Mouse (Mus musculus): ENCODE data around the gene Cmtm1.
"Not testable (repeated sequence)": the region's sequence is repeated elsewhere in the genome, so short reads cannot be mapped to it uniquely, and the experiment has no call there.

The Cmtm1 gene

GRCm38 (mm10) chr8:104321267-104321666, 11.3 kb upstream of the Cmtm1 start, which contains the start of gene Gm11020:
TSS of gene Gm11020 (plus strand) at chr8:104321567.
- not testable (repeated sequence) for DNase-seq (ENCODE audit: low spot score in 2 of 2)

GRCm38 (mm10) chr8:104313311-104313710, 3.4 kb upstream of the Cmtm1 start:
- DNase-seq (ENCODE audit: low spot score in 2 of 2): no peak

- not testable (repeated sequence) for DNase-seq (ENCODE audit: low spot score in 2 of 2)
These were observed 2.1 kb upstream of the Cmtm1 start for GRCm38 (mm10) chr8:104312023-104312422.

- DNase-seq (ENCODE audit: low spot score in 2 of 2): not testable (repeated sequence)
These were observed 1.6 kb downstream of the Cmtm1 start for GRCm38 (mm10) chr8:104308341-104308740.

- DNase-seq (ENCODE audit: low spot score in 2 of 2): no peak
These were observed 5.0 kb downstream of the Cmtm1 start for GRCm38 (mm10) chr8:104304962-104305361.

GRCm38 (mm10) chr8:104302536-104302935, 7.4 kb downstream of the Cmtm1 start:
- DNase-seq (ENCODE audit: low spot score in 2 of 2): not testable (repeated sequence)

- DNase-seq (ENCODE audit: low spot score in 2 of 2): not testable (repeated sequence)
These were observed 8.4 kb downstream of the Cmtm1 start for GRCm38 (mm10) chr8:104301577-104301976.

GRCm38 (mm10) chr8:104294396-104294795, 15.5 kb downstream of the Cmtm1 start:
- DNase-seq (ENCODE audit: low spot score in 2 of 2): no peak

GRCm38 (mm10) chr8:104293081-104293480, 16.9 kb downstream of the Cmtm1 start, which contains the start of gene Cmtm2a:
TSS of gene Cmtm2a (minus strand) at chr8:104293181.
- DNase-seq (ENCODE audit: low spot score in 2 of 2): not testable (repeated sequence)

GRCm38 (mm10) chr8:104268937-104269440, 41.0 kb downstream of the Cmtm1 start:
- DNase-seq (ENCODE audit: low spot score in 2 of 2): no peak

- no peak for DNase-seq (ENCODE audit: low spot score in 2 of 2)
These were observed 41.6 kb downstream of the Cmtm1 start for GRCm38 (mm10) chr8:104268368-104268767.

GRCm38 (mm10) chr8:104264271-104264935, 45.5 kb downstream of the Cmtm1 start:
- not testable (repeated sequence) for DNase-seq (ENCODE audit: low spot score in 2 of 2)

GRCm38 (mm10) chr8:104261802-104262201, 48.1 kb downstream of the Cmtm1 start:
- not testable (repeated sequence) for DNase-seq (ENCODE audit: low spot score in 2 of 2)

GRCm38 (mm10) chr8:104253016-104253415, 56.9 kb downstream of the Cmtm1 start:
- peak in 1 of 2 experiments; percentile 44 for DNase-seq (ENCODE audit: low spot score in 2 of 2)

GRCm38 (mm10) chr8:104251461-104251860, 58.5 kb downstream of the Cmtm1 start:
- no peak for DNase-seq (ENCODE audit: low spot score in 2 of 2)

- peak; percentile 68 to 79 for DNase-seq (ENCODE audit: low spot score in 2 of 2)
These were observed 59.2 kb downstream of the Cmtm1 start, which contains the start of gene Cklf for GRCm38 (mm10) chr8:104250439-104251367. TSS of gene Cklf (plus strand) at chr8:104250861.

GRCm38 (mm10) chr8:104249442-104249996, 60.4 kb downstream of the Cmtm1 start:
- DNase-seq (ENCODE audit: low spot score in 2 of 2): no peak

GRCm38 (mm10) chr8:104248276-104248675, 61.7 kb downstream of the Cmtm1 start, which contains the start of gene Tk2:
TSS of gene Tk2 (minus strand) at chr8:104248558.
- peak; percentile 68 to 76 for DNase-seq (ENCODE audit: low spot score in 2 of 2)

GRCm38 (mm10) chr8:104247908-104248275, 62.1 kb downstream of the Cmtm1 start:
- DNase-seq (ENCODE audit: low spot score in 2 of 2): peak; percentile 23 to 42

- peak; percentile 19 to 27 for DNase-seq (ENCODE audit: low spot score in 2 of 2)
These were observed 62.7 kb downstream of the Cmtm1 start for GRCm38 (mm10) chr8:104247054-104247907.

GRCm38 (mm10) chr8:104246621-104247020, 63.3 kb downstream of the Cmtm1 start:
- DNase-seq (ENCODE audit: low spot score in 2 of 2): no peak
